Mouse (Mus musculus): Measurements from ENCODE around the gene Prph. TPM values are rescaled to one million over a fixed set of nuclear protein-coding genes. Genes with fewer than 3 reads are reported as not detected.
A peak's percentile ranks its signal among the peaks of the same experiment; 100 is the strongest.
"Not testable (repeated sequence)": the region's sequence is repeated elsewhere in the genome, so short reads cannot be mapped to it uniquely, and the experiment has no call there.

Gene Prph
- total RNA-seq, 2 experiments from 2014 or later: not detected

- no peak for ATAC-seq (replicated peaks; ENCODE audit: poor library complexity, severe bottlenecking)
Measured at GRCm38 (mm10) chr15:99074019-99074599, 19.1 kb downstream of the Prph start, which contains the start of gene Troap. TSS of gene Troap (plus strand) at chr15:99074575.

GRCm38 (mm10) chr15:99074600-99075333, 19.8 kb downstream of the Prph start:
- ATAC-seq (replicated peaks; ENCODE audit: poor library complexity, severe bottlenecking): peak; percentile 96

- ATAC-seq (replicated peaks; ENCODE audit: poor library complexity, severe bottlenecking): not testable (repeated sequence)
Measured at GRCm38 (mm10) chr15:99076011-99076410, 21.0 kb downstream of the Prph start.

GRCm38 (mm10) chr15:99078181-99078910, 23.4 kb downstream of the Prph start:
- no peak for ATAC-seq (replicated peaks; ENCODE audit: poor library complexity, severe bottlenecking)

- ATAC-seq (replicated peaks; ENCODE audit: poor library complexity, severe bottlenecking): no peak
Measured at GRCm38 (mm10) chr15:99079804-99080203, 24.8 kb downstream of the Prph start.

DNA sequence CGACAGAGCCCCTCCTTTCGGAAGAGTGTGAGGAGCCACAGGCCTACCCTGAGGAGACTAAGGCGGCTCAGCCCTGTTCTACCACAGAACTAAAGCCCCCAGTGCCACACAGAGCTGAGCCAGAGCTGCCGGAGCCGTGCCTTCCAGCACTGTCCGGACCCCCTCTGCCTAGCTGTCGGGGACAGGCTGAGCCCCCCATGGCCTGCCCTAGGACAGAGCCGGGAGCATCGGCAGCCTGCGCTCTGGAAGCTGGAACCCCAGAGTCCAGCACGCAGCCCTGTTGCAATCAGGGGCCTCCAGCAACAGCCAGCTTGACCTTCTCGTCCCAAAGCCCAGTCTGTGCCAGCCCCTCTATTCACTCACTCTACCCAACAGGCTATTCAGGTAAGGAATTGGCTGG, 27.3 kb downstream of the Prph start:
- no peak for ATAC-seq (replicated peaks; ENCODE audit: poor library complexity, severe bottlenecking)

DNA sequence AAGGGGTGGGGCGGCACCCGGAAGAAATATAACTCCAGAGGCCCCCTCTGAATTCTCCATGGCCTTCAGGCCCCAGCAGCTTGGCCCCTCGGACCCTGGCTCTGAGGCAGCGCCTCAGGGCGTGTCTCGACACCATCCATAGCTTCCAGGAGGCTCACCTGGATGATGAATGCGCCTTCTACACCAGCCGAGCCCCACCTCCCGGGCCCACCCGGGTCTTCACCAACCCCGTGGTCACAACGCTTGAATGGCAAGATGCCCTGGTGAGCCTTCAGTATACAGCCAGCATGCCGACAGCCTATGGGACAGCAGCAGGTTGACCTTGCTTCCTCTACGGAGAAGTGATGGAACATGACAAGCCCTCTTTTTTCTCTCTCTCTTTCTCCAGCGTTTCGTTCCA, 27.9 kb downstream of the Prph start:
- ATAC-seq (replicated peaks; ENCODE audit: poor library complexity, severe bottlenecking): no peak

DNA sequence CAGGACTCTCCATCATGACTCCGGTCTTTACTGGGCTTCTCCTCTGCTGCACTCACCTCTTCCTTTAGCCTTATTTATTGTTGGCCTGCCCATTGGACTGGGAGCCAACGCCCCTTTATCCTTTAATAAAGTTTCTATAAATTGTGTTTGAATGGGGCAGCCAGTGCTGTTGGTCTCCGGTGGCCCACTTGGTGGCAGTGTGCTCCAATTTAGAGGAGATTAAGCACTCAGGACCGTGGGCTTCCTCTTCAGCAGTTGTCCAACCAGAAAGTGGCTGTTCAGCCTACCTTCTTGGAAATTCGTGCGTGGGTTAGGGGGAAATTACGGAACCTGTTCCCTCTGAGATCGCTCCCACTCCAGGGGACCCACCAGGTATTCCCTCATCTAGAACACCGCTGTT, 28.3 kb downstream of the Prph start:
- peak; percentile 48; the same call in 1 of the 2 replicates for ATAC-seq (replicated peaks; ENCODE audit: poor library complexity, severe bottlenecking)

- no peak for ATAC-seq (replicated peaks; ENCODE audit: poor library complexity, severe bottlenecking)
Measured at GRCm38 (mm10) chr15:99083867-99084557, 29.0 kb downstream of the Prph start.

GRCm38 (mm10) chr15:99084618-99085017, 29.6 kb downstream of the Prph start:
- ATAC-seq (replicated peaks; ENCODE audit: poor library complexity, severe bottlenecking): no peak

DNA sequence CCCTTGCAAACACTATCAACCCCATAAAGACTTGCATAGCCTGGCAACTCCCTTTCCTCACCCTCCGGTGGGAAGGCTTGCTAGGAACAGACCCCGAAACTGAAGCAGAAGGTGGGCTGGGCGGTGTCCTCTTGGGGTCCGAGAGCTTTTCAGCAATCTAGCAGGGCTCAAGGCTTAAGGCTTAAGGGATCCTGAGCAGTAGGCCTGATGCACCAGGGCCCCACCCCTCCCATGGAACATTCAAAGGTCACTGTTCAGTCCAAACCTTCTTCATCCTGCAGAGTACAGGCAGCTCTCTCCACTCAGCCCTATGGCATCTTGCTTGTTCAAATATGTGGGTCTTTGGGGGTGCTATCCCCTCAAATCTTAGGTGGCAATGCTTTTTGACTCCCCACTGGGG, 31.0 kb downstream of the Prph start:
- ATAC-seq (replicated peaks; ENCODE audit: poor library complexity, severe bottlenecking): no peak

GRCm38 (mm10) chr15:99087253-99088075, 32.5 kb downstream of the Prph start, which contains the start of gene C1ql4:
TSS of gene C1ql4 (minus strand) at chr15:99087817.
- ATAC-seq (replicated peaks; ENCODE audit: poor library complexity, severe bottlenecking): 0 out of 2 replicates have a peak, but pooled peaks have one; percentile 24

DNA sequence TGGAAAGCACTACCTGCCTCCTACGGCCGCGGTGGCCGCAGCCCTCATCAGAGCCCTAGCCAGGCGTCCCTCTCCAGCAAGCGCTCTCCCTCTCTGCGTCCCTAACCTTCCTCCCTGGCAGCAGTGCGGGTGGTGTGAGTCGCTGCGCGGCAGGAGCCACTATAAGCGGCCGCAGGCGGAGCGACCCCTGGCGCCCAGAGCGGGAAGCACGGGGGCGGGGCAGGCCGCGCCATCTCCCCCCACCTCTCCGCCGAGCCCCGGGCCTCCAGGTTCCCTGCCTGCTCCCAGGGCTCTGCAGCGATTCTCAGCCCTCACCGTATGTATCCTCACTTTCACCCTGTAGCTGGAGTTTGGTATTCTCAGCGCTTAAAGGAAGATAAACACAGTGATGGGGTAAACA, 33.3 kb downstream of the Prph start:
- ATAC-seq (replicated peaks; ENCODE audit: poor library complexity, severe bottlenecking): peak; percentile 88

GRCm38 (mm10) chr15:99089069-99089468, 34.1 kb downstream of the Prph start:
- no peak for ATAC-seq (replicated peaks; ENCODE audit: poor library complexity, severe bottlenecking)

DNA sequence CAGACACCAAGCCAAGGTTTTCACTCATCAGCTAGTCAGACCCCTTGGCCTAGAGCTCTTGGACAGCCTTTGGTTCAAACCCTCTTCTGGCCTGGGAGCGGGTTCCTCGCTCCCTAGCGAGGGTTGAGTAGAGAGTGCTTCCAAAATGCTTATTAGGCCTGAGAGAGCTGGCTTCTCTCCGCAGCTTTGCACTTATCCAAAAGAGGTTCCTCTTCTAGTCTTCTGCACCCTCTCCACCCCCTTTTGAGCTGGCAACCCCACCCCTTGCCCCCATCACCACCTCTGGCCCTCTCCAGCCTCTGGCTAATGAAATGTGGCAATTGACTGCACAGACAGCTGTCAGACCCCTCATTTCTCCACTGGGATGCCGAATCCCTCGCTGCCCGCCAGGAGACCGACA, 37.9 kb downstream of the Prph start, which contains the start of gene Dnajc22:
Dnajc22 (plus strand) TSS at position 301 of the 400 bp plus-strand sequence.
- ATAC-seq (replicated peaks; ENCODE audit: poor library complexity, severe bottlenecking): no peak

DNA sequence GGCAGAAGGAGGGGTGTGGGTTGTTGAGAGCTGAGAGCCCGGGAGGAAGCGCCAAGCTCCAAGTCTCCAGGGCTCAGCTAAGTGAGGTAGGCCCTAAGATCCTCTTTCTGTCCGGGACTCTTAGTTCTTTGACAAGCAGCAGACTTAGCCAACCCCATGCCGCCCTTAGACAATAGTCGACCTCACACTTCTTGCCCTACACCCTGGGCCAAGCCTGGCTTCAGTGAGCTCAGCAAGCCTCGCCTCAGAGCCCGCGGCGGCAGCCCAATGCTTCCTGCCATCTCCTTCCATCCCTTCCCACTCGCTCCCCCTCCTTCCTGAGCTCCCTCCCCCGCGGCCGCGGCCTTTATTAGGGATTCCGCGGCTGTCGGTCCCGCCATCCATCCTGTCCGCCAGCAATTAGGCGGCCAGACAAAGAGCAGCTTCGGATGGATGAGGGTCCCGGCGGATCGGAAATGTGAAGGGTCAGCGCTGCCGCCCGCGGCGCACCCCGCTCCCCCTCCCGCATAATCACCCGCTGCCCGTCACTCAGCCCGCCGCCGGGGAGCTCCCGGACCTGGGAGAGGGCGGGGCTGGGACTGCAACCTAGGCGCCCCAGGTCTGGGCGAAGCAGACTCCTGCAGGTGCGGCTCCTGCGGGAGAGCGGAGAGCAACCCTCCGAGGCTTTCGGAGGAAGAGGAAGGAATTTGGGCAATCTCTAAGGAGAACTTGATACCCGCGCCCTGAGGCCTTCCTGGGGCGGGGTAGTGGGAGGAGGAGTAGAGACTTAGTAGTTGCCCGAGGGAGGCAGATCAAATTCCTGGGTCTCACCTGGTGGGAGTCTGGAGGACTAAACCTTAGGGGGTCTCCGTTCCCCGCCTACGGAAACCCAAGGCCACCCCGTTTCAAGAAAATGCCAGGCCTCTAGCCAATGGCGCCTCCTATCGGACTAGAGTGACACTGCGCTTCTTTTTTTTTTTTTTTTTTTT, 38.6 kb downstream of the Prph start:
- ATAC-seq (replicated peaks; ENCODE audit: poor library complexity, severe bottlenecking): peak; percentile 75

DNA sequence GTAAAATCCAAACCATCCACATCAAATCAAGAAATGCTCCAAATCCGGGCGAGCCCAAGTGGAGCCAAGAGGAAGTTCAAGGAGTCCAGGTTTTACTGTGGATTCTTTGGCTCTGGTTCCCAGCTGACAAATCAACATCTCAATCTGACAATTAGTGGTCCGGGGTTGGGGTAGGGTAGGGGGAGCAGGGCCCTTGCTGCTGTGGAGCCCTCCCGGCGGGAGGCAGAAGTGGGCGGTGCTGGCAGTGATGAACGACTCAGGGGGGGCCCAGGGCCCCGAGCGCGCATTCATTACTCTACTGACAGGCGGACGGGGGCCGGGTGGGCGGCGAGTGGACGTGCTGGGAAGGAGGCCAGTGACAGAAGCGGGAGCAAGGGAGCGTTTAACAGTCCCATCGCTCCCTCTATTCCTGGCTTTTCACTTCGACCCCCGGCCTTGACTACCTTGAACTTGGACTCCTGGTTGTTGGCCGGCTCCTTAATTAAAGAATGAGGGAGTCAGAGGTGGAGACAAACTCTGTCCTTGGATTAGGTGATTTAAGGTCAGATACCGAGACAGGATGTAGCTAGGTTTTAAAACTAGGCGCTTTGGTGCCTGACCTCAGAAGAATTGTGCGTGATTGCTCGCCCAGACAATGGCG, 39.8 kb downstream of the Prph start:
- ATAC-seq (replicated peaks; ENCODE audit: poor library complexity, severe bottlenecking): no peak

DNA sequence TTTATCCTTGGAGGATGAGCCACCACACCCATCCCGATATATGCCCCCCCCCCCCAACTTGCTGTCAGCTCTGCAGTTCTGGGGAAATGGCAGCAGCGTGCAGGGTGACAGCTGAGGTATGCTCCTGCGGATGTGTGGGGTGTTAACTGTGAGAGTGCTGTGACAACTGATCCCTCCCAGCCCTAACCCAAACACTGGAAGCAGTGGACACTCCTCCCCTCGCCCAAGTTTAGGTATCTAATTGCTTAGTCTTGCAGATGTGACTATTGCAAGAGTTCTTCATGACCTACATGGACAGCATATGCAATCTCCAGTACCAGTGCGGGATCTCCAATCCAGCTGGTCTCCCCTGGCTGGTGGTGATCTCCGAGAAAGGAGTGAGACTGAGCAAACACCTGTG, 40.4 kb downstream of the Prph start:
- no peak for ATAC-seq (replicated peaks; ENCODE audit: poor library complexity, severe bottlenecking)

Data from granulocyte monocyte progenitor cell, adult 5-6 weeks (primary cell).